Mouse (Mus musculus) hindlimb bud, embryonic 11.5 days (tissue): ENCODE data around the gene Rb1.

Experiments used
- DNase-seq: peaks from one replicate; pipeline ENCODE4 v3.0.0-alpha.2; 2012; ENCODE audit warnings: low read depth, low spot score; ENCODE audit errors: extremely low spot score

Gene Rb1

DNA sequence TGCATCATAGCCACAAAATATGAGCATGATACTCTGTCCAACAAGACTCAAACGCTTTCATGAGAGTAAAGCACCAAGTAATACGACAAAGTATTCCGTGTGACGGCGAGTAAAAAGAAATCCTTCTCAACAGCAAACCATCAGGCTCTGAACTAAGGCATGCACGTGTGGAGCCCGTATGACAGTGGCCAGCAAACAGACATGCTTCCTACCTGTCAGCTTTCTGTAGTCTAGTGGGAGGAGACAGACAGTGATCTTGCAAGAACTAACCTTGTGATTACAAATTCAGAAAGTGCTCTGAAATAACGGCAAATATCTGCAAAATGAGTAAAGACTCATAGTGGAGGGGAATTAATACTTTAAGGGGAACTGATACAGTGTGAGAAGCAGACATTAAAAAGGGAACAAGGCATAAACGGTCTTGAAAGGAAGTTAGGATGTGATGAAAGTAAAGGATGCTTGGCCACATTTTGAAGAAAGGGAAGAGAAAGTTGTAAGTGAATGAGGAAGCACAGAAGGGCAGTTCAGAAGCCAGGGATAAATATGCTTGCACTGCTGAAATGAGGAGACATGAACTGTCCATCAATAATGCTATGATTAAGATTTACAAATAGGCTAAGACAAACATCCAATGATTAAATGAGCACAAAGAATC lies 103.2 kb downstream of the Rb1 start:
- no peak for DNase-seq

DNA sequence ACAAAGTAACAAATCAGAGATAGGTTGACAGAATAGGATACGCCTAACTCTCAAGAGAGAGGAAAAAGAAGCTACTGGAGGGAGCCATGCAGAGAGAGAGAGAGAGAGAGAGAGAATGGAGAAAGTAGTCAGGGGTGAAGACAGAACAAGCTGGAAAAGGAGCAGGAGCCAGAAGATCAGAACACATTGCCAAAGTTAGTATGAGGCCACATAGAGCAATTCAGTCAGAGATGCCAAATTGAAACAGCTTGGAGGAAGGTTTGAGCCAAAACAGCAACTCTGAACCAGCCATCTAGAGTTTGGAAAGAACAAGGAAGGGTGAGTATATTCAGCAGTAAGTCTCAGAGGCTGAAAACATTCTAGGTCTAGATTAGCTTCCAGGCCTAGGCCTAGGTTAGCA lies 108.6 kb downstream of the Rb1 start:
- no peak for DNase-seq

DNA sequence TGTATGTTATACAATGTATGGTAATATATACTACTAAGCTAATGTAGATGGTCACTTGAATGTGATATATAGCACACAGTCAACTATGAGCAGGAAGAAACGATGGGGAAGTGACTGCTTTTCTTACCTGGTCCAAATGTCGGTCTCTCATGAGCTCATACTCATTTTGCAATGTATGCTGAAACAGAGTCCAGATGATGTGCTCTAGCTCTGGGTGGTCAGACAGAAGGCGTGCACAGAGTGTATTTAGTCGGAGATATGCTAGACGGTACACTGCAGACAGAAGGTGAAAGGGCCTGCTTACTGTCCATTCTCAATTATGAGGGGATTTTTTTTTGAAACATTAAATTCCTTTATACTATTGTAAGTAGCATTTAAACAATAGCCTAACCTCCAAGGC lies 114.1 kb downstream of the Rb1 start:
- no peak for DNase-seq

DNA sequence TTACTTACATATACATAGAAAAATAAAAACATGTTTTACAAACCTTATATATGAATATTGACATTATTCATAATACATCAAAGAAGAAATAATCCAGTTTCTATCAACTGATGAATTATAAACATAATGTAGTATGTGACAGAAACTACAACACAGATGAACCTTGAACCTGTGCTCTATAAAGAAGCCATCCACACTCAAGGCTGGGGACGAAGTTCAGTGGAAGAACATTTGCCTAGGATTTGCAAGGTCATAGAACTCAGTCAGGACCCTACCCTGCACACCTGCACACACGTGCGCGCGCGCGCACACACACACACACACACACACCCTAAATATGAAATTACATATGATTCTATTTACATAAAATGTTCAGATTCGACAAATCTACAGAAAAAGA lies 115.4 kb downstream of the Rb1 start:
- no peak for DNase-seq

DNA sequence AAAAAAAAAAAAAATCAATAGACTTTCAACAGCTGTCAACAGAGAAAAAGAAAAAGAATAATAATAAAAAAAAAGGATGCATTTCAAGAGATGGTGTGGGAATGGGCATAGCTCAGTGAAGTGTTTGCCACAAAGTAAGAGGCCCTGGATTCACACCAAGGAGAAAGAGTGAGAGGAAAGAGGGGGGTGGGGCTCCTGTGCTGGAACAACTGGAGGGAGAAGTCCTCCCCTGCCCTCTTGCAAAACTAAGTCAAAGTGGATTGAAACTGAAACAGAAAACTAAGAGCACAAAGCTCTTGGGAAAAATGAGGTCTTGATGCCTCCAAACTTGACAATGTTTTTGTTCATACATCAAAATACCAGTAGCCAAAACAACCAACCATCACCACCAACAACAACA lies 116.4 kb downstream of the Rb1 start:
- DNase-seq = no peak

DNA sequence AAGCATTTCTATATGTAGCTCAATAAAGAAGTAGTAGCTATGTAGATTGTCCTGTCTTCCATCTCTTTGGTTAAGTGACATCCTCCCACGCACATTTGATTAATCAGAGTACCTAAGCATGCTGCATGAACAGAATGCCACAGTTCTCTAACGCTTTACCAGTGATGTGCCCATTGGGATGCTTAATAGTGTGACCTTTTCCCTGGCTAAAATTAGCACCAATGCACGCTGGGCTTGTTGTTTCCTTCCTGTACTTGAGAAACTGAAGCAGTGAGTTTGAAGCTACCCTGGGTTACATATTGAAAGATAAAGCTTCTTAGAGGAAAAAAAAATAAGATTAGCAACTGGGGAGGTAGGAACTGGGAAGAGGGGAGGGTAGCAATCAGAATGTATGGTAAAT lies 121.6 kb downstream of the Rb1 start:
- no peak for DNase-seq

DNA sequence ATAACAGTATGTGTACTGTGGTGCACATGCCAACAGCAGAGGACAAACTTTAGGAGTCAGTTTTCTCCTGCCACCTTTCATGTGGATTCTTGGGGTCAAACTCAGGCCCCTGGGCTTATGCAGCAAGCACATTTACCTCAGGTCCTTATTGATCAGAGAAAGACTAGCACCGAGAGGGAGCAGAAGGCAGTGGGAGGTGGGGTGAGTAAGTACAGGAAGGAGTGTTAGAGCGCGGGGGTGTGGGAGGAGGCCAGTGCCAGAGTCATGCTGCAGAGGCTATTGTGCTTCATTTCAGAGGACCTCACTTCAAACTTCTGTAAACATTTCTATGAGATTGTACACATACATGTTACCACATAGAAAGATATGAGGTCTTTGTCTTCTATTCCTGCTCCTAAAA lies 124.2 kb downstream of the Rb1 start:
- DNase-seq = no peak

DNA sequence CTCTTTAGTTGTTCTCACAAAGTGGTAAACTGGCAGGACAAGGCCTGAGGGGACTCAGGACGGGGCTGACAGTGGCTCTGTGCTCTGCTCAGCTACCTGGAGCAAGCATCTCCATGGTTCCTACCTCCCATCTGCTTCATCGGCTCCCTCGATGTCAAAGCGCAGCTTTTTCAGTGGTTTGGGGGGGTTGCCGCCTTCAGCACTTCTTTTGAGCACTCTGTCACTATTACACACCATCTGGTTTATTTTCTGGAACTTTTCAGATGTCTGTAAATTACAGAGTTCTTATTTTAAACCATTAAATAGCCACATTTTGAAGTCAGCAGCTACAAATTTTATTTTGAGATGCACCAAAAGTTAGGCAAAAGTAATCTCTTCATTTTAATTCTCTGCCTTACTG lies 126.6 kb downstream of the Rb1 start:
- DNase-seq = no peak

DNA sequence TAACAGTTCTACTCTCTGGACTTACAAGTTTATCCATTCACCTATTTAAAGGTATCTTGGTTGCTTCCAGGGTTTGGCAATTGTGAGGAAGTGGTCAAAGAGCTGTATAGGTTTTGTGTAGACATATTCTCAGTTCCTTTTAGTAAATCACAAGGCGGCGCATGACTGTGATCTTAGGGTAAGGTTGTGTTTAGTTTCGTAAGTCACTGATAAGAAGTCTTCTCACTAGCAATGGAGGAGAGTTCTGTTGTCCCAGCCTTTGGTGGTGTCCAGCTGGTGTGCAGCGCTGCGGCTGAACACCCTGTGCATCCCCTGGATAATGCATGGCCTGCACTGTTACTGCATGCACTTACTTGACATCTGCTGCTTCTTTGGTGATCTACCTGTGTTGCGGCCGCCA lies 138.7 kb downstream of the Rb1 start:
- DNase-seq = no peak

DNA sequence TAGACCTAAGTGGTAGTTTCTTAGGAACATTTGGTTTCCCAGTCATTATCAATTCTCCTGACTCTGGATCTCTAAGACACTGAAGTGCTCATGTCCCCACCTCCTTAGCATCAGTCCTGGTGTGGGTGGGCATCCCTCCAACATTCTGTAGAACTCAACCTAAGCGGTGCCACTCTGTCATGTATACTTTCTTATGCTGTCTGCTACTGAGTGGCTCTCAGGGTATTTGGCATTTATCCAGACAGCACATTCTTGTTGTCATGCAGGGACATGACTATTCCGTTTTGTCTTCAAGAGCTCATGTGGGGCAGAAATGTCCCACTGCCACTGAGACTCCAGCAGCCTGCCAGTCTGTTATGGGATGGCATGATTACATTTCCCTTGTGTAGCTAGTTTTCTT lies 144.5 kb downstream of the Rb1 start:
- no peak for DNase-seq

DNA sequence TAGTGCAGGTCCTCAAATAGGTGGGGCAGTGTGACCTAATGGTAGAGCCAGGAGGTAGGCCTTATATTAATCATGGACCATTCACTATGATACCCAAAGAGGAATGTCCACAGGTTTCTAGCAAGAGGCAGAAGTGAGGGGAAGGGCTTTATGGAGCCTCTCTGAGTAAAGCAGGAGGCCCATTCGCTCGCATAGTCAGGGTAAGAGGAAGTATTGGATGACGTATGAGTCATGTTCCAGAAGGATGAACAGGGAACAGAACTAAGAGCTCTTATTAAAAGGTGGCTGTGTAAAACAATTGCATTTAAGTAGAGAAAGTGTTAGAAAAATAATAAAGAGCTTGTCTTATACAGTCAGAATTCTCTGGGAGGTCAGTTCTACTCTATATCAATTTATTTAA lies 145.0 kb downstream of the Rb1 start:
- DNase-seq = no peak

DNA sequence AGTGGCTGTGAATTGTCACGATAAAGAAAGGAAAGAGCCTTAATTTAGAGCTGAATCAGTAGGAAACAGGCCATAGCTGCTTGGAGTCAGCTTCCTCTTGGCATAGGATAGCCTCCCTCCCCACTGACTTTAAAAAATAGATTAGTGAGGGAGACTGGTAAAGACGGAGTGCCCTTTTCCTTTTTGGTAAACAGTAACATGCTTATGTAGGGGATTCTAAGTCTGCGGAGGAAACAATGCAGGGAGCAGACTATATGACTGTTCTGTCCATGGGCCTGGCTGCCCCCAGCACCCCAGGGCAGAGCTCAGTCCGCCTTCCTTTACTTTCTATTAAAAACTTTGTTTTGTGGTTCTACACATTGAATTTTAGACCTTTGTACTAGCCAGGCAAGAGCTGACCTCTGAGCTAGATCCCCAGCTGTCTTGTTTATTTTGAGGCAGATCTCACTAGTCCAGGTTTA lies 146.4 kb downstream of the Rb1 start:
- no peak for DNase-seq

DNA sequence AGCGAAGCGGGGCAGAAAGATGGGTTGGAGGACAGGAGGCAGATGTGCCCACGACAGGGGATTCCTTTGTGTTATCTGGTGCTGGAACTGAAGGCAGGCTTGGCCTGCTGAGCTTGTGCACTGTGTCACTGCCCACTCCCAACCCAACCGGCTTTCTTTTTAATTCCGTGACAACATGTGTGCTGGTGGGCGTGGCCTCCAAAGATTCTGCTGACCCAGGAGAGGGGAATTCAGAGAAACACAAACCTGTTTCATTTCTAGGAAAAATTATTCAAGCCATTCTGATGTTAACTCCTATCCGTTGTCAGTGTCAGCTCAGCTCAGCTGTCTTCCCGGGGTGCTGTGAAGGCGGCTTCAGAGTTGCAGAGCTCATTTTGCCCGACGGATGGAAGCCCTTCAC lies 147.7 kb downstream of the Rb1 start:
- DNase-seq = no peak

DNA sequence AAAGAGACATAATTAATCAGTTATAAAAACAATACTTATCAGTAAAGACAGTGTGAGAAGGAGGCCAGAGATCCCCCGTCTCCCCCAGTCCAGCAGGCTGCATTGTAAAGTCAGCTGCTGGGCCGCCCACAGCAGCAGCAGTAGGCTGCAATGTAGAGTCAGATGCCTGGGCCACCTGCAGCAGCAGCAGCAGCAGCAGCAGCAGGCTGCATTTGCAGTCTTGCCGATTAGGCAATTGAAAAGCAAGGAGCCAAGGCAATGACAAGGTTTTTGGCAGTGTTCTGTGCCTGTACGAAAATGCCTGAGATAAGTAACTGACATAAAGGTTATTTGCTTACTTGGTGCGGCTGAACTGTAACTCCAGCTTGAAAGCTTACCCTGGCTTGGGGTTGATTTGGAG lies 149.4 kb downstream of the Rb1 start:
- DNase-seq = no peak

DNA sequence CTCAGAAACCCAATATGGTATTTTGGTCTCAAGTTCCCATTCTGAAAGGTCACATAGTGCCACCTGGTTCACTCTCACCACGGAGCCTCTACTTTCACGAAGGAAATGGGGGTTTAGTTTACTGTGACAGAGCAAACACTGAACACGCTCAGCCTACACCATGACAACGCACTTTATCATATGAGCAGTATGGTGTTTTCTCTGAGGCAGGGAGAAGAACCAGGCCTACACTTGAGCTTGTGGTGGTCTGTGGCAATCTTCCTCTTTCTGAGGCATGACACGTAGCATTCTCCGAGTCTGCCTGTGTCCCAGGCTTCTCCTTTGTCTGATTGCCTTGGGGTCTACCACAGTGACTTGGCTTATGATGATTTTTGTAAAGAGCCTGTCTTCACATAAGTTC lies 149.8 kb downstream of the Rb1 start:
- no peak for DNase-seq

DNA sequence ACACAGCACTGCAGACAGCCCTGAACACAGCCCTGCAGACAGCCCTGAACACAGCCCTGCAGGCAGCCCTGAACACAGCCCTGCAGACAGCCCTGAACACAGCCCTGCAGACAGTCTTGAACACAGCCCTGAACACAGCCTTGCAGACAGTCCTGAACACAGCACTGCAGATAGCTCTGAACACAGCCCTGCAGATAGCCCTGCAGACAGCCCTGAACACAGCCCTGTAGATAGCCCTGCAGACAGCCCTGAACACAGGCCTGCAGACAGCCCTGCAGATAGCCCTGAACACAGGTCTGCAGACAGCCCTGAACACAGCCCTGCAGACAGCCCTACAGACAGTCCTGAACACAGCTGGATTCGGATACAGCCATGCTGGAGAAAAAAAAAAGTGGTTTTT lies 150.6 kb downstream of the Rb1 start:
- no peak for DNase-seq

DNA sequence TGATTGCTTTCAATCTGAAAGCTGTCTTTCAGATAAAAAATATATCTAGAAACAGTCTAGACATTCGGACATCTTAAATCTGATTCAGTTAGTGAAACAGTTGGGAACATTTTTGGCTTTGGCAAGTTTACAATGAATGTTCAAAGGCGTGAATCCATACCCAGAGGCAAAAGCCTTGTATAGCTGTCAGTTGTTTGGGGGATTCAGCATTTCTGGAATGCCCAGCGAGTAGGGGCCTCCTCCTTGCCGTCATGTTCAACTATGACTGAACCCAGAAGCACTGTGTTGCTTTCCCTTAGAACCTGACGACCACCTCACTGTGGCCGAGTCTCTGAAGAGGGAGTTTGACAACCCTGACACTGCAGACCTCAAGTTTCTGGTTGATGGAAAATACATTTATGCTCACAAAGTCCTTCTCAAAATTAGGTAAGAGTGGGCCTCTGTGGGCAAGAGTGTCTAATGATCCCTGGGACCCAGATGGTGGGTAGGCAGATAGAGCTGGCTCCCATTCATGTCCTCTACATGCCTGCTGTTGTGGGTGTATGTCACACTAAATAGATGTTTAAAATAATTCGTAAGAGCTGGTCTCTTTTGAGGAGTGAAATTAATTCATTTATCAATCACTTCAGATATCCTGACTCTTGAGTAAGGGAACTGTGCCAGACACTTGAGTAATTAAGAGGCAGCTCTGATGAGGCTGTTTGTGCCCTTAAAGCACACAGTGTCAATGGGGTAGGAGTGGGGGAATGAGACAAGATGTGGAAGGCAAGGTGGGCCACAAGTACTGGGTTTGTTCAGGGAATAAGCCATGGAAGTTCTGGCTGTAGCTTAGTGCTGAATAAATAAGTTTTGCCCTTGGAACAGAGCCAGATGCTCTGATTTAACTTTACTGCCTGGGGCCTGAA lies 151.3 kb downstream of the Rb1 start:
- DNase-seq = no peak

DNA sequence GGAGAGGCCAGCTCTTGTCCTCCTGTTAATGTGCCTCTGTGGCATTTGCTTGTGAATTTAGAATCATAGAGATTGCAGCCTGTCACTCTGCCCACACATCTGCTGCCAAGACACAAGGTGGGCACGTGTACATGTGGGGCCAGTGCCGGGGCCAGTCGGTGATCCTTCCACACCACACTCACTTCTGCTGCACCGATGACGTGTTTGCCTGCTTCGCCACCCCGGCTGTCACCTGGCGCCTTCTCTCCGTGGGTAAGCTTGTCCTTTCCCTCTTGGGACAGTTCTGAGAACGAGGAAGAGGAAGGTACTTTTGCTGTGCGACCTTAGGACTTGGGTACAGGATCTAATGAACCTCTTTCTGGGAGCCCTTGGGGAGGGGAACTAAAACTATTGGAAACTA lies 152.0 kb downstream of the Rb1 start:
- DNase-seq = no peak

DNA sequence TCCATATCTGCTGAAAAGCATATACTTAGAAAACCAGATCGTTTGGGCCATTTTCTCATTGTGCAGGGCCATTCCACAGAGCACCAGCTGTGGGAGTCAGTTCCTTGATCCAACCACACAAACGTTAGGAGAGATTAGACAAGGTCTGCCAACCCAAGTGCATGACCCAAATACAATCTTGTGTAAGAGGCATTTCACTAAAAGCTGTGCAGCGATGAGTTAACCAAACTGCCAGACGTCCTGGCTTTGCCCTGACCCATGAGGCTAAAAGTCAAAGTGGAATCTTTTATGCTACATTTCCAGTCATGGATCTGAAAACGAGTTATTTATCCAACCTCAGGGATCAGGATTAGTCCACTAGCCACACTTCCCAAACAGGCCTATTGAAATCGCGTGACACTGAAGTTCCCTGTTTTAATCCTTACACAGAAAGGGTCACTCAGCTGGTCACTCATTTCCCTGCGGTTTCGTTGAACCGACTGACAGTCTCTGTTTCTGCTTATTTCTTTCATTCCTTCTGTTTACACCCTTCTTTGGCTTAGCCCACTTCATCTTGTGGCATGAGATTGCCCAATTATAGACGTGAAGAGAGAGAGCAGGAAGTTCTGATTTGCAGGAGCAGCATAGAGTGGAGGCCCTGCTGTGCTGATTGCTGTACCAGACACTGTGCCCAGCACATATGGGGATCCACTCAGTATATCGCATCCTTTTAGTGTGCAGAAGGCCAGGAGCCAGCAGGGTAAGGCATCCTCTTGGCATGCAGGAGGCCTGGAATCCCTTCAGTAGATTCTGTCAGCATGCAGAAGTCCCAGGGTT lies 153.2 kb downstream of the Rb1 start:
- no peak for DNase-seq

DNA sequence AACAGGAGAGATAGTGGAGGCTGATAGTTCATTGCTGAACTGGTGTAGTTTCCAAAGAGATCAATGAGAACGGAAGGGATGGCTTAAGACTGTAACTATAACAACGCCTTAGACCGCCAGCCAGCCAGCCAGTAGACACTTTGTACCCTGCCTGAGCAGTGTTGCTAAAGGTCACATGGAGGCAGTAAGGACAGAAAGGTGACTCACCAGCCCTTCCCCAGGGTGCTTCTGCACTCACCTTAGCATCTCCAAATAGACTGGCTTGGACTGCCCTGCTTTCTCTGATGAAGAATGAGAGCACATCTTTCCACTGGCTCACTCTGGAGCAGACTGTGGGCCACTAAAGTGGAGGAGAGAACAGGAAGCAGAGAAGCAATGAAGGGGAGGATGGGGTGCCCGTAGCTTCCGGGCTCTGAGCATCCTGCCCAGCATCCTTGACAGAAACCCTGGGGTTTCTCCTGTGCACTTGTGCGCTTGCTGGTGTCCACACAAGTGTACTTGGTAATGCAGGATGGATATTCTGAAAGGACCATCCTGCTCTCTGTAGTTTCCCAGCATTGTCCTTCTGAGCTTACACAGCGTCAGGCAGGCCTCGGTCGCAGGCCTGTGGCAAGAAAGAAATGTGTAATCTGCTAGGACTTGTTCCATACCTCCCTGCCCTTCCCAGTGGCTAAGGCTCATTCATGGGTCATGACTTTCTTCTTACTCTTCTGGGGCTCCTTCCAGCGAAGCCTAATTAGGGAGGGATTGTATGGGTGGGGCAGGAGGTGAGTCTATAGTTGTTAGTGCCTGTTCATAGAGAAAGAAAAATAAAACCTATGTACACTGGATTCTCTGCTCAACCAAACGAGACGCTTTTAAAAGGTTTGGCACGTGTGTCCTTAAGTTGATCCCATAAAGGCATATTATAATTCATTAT lies 155.4 kb downstream of the Rb1 start:
- DNase-seq = no peak

DNA sequence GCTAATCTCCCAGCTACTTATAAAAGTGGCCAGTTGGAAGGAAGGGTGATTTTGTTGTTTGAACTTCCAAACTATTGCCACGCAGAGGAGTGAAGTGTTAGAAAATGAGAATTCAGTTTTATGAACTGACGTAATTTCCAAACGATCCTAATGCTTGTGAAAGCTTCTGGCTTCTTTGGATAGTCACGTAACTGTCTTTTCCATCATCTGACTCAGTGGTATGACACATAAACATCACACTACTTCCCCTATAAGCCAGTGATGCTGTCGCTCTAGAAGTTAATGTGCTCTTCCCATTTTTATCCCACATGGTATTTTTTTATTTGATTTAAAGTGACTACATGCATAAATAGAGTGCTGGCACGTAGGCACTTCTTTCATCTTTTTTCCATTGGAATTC lies 157.0 kb downstream of the Rb1 start:
- DNase-seq = no peak
